Mouse (Mus musculus) heart, adult 2 months (tissue): Measurements from ENCODE around the gene Caly. TPM values are rescaled to one million over a fixed set of nuclear protein-coding genes. Genes with fewer than 3 reads are reported as not detected.

Experiments
- DNase-seq, 2 experiments: peaks; one replicate each; pipeline ENCODE4 v3.0.0; 2021
- H3K27ac ChIP-seq: fragments of 200-600 bp; 2 replicates; pipeline ENCODE4 v1.8.1; 2022
- H3K27me3 ChIP-seq: fragments of 200-500 bp; 2 replicates; pipeline ENCODE4 v1.6.1; 2012; ENCODE audit warnings: mild to moderate bottlenecking, low read length, inconsistent platforms, mixed read lengths; ENCODE audit not compliant: control insufficient read depth, insufficient read depth
- H3K36me3 ChIP-seq: fragments of 200-500 bp; 2 replicates; pipeline ENCODE4 v1.6.1; 2012; ENCODE audit warnings: low read length, inconsistent platforms; ENCODE audit not compliant: control insufficient read depth, insufficient read depth
- H3K4me1 ChIP-seq: fragments of 200-500 bp; 2 replicates; pipeline ENCODE4 v1.6.1; 2011; ENCODE audit warnings: low read length; ENCODE audit not compliant: control insufficient read depth, insufficient read depth
- H3K4me3 ChIP-seq: fragments of 200-600 bp; 2 replicates; pipeline ENCODE4 v1.8.1; 2022
- H3K79me2 ChIP-seq: fragments of 200-500 bp; replicated peaks from 2 replicates; pipeline ENCODE4 v1.6.1; 2012; ENCODE audit warnings: mild to moderate bottlenecking, inconsistent platforms, low read length, moderate library complexity, mixed read lengths; ENCODE audit not compliant: control insufficient read depth, insufficient read depth
- H3K9ac ChIP-seq: fragments of 200-500 bp; 2 replicates; pipeline ENCODE4 v1.6.1; 2012; ENCODE audit warnings: low read depth, mild to moderate bottlenecking, control low read depth, inconsistent platforms, low read length, mixed read lengths
- CTCF ChIP-seq: fragments of 200-600 bp; IDR thresholded peaks from 2 replicates; pipeline ENCODE4 v1.8.1; 2022; ENCODE audit warnings: antibody characterized with exemption, mild to moderate bottlenecking, moderate library complexity
- EP300 ChIP-seq: fragments of 200-500 bp; IDR thresholded peaks from 2 replicates; pipeline ENCODE4 v1.6.1; 2011; ENCODE audit warnings: low read depth, low read length, control low read depth; ENCODE audit not compliant: insufficient read depth
- POLR2A ChIP-seq: fragments of 200-500 bp; IDR thresholded peaks from 2 replicates; pipeline ENCODE4 v1.6.1; 2011; ENCODE audit warnings: mild to moderate bottlenecking, low read depth, low read length, control low read depth; ENCODE audit not compliant: insufficient read depth
- WGBS: fragments of 180-500 bp; shearing (Covaris S2); methylation state at CpG from one replicate; pipeline ENCODE4 v1.1.7; 2018; 5-methylcytosine and 5-hydroxymethylcytosine counted together
- intact Hi-C: fragments of 180-260 bp; cut with DNase I; formaldehyde crosslinking; loops from one replicate; pipeline ENCODE4 v1.15.1; 2025
- polyA plus RNA-seq: library from polyadenylated mRNA; depleted of rRNA; stranded (reverse); fragments of >200 nt; gene quantifications from 2 replicates; pipeline ENCODE4 v1.2.3, GENCODE M21; 2012
- total RNA-seq, 2 experiments: library from RNA; stranded (reverse); gene quantifications; 2 replicates each; pipeline ENCODE4 v1.2.3; 2021

Gene Caly
- total and polyA plus RNA-seq, 3 experiments = 0.10 to 0.23 TPM; not detected in 1

GRCm38 (mm10) chr7:140045546-140045945 lies 36.8 kb downstream of the Caly start:
- Histone ChIP-seq H3K27me3 (peaks cover 7% of the 10 kb centered on the region; the same call in 1 of the 2 replicates), H3K36me3 (no peaks in the 10 kb centered on the region)

GRCm38 (mm10) chr7:140042728-140043127 lies 39.6 kb downstream of the Caly start:
- intact Hi-C loops = no loop called here
- TF ChIP-seq CTCF = no peak
- no peak for TF ChIP-seq POLR2A
- TF ChIP-seq EP300 = no peak

More at GRCm38 (mm10) chr7:140045546-140045945, 36.8 kb downstream of the Caly start:
- 67% methylated on average over 4 of the region's 4 CpGs for WGBS
- intact Hi-C loops = no loop called here
- H3K4me1 ChIP-seq = peaks cover 1% of the 10 kb centered on the region; the same call in 1 of the 2 replicates
- no peak overlapping the region for H3K27ac ChIP-seq
- no peak for DNase-seq
- H3K79me2 ChIP-seq = no peaks in the 10 kb centered on the region
- H3K9ac ChIP-seq = no peak overlapping the region
- TF ChIP-seq EP300 (no peak), CTCF (no peak), POLR2A (no peak)
- H3K4me3 ChIP-seq = no peak overlapping the region

DNA sequence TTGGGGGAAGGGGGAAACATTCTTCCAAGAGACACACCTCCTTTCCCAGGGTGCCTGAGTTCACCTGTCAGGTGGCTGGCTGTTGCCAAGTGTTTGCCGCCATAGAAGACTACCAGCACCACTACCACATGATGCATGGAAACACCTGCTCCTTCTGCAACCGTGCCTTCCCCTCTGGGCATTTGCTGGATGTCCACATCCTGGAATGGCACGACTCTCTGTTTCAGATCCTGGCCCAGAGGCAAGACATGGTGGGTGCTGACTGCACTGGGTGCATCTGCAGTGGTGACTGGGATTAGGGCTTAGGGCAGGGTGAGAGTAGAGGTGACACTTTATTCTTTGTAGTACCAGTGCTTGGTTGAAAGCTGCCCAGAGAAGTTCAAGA lies 45.2 kb downstream of the Caly start:
- peaks cover 4% of the 10 kb centered on the region for H3K4me1 ChIP-seq
- TF ChIP-seq CTCF = no peak
- no peak for TF ChIP-seq POLR2A
- no peak for TF ChIP-seq EP300
- H3K36me3 ChIP-seq = no peaks in the 10 kb centered on the region
- H3K79me2 ChIP-seq = no peaks in the 10 kb centered on the region
- H3K4me3 ChIP-seq = peak overlapping the region; percentile 70
- no peak overlapping the region for H3K9ac ChIP-seq
- no peak for DNase-seq
- no peaks in the 10 kb centered on the region for H3K27me3 ChIP-seq
- H3K27ac ChIP-seq = no peak overlapping the region; the same call in 1 of the 2 replicates
- 50% methylated on average over 3 of the region's 3 CpGs for WGBS
- intact Hi-C loops = loop anchor here (5.0 kb wide), 1 partner anchor 100 kb away; the partner anchor contains the start of gene Mtg1

More at GRCm38 (mm10) chr7:140042728-140043127, 39.6 kb downstream of the Caly start:
- no peak for DNase-seq
- no peaks in the 10 kb centered on the region for H3K79me2 ChIP-seq
- 61% methylated on average over 3 of the region's 3 CpGs for WGBS
- peaks cover 4% of the 10 kb centered on the region; the same call in 1 of the 2 replicates for H3K27me3 ChIP-seq
- no peak overlapping the region for H3K9ac ChIP-seq
- H3K4me1 ChIP-seq = no peaks in the 10 kb centered on the region
- H3K27ac ChIP-seq = no peak overlapping the region
- H3K36me3 ChIP-seq = no peaks in the 10 kb centered on the region
- H3K4me3 ChIP-seq = no peak overlapping the region

GRCm38 (mm10) chr7:140036281-140037170 lies 45.8 kb downstream of the Caly start, which contains the start of the genes Zfp511 and Tubgcp2:
TSS of gene Zfp511 (plus strand) at chr7:140036391.
TSS of gene Tubgcp2 (minus strand) at chr7:140036669.
- intact Hi-C loops = loop anchor here (1.0 to 5.0 kb wide), 2 partner anchors 65 to 101 kb away; partner anchors contain the start of gene Mtg1
- TF ChIP-seq POLR2A (peak; percentile 68), EP300 (no peak)
- H3K4me1 ChIP-seq = peaks cover 4% of the 10 kb centered on the region
- peak; percentile 96 for DNase-seq
- H3K36me3 ChIP-seq = no peaks in the 10 kb centered on the region
- no peaks in the 10 kb centered on the region for H3K79me2 ChIP-seq
- peak within 1 kb of the TSS; percentile 68 for H3K9ac ChIP-seq
- H3K27me3 ChIP-seq = no peaks in the 10 kb centered on the region
- peak within 1 kb of the TSS; percentile 96 for H3K27ac ChIP-seq
- peak within 1 kb of the TSS; percentile 70 for H3K4me3 ChIP-seq
- 1% methylated on average over 68 of the region's 69 CpGs for WGBS

- Histone ChIP-seq H3K4me3 (peak overlapping the region; percentile 70), H3K27ac (peak overlapping the region; percentile 96), H3K9ac (peak overlapping the region; percentile 68), H3K4me1 (peaks cover 4% of the 10 kb centered on the region), H3K27me3 (no peaks in the 10 kb centered on the region), H3K79me2 (no peaks in the 10 kb centered on the region), H3K36me3 (no peaks in the 10 kb centered on the region)
- no peak for DNase-seq
- no peak for TF ChIP-seq CTCF
- TF ChIP-seq EP300 = no peak
- TF ChIP-seq POLR2A = no peak
- WGBS = 17% methylated on average over 7 of the region's 7 CpGs
- intact Hi-C loops = loop anchor here (5.0 kb wide), 1 partner anchor 102 kb away; the partner anchor contains the start of gene Mtg1
These were observed 46.9 kb downstream of the Caly start for GRCm38 (mm10) chr7:140035456-140035855.
